In genomic region chr13:69481026-69481425, GRCm38 (mm10) we compare ENCODE assay signal across 8 mouse cellular contexts. TPM values are rescaled to one million over a fixed set of nuclear protein-coding genes. Genes with fewer than 3 reads are reported as not detected.
DNase-seq lines count a peak whose midpoint lies in the region; ATAC-seq lines count a peak whose summit lies in the region.

No protein-coding gene starts in this region.

- ATAC-seq in neural tube, embryonic 11.5 days (ENCODE audit: insufficient read depth, low FRiP score, low TSS enrichment): no peak
- ATAC-seq in forebrain, embryonic 12.5 days (ENCODE audit: low FRiP score): peak; percentile 13; the same call in 1 of the 2 replicates
- no peak for ATAC-seq in megakaryocyte progenitor cell, adult 5-6 weeks (replicated peaks; ENCODE audit: poor library complexity)
- ATAC-seq in granulocyte monocyte progenitor cell, adult 5-6 weeks (replicated peaks; ENCODE audit: poor library complexity, severe bottlenecking): no peak

- intact Hi-C loops in heart, postnatal 36 days (cut with DNase I): no loop called here

- H3K9me3 ChIP-seq in neural tube, embryonic 11.5 days (ENCODE audit: control insufficient read depth, low read length): no peaks in the 10 kb centered on the region
- no peaks in the 10 kb centered on the region for H3K9me3 ChIP-seq in forebrain, embryonic 12.5 days

- H3K4me1 ChIP-seq in neural tube, embryonic 11.5 days (ENCODE audit: control insufficient read depth, insufficient read depth, low read length): peaks cover 9% of the 10 kb centered on the region
- peaks cover 17% of the 10 kb centered on the region for H3K4me1 ChIP-seq in forebrain, embryonic 12.5 days

- H3K27me3 ChIP-seq in neural tube, embryonic 11.5 days (ENCODE audit: control insufficient read depth, insufficient read depth, low read length): peaks cover 19% of the 10 kb centered on the region
- peaks cover 52% of the 10 kb centered on the region for H3K27me3 ChIP-seq in forebrain, embryonic 12.5 days

- no peak overlapping the region for H3K4me3 ChIP-seq in neural tube, embryonic 11.5 days (ENCODE audit: low read depth, low read length)
- H3K4me3 ChIP-seq in forebrain, embryonic 12.5 days (replicated peaks): no peak overlapping the region

- H3K36me3 ChIP-seq in neural tube, embryonic 11.5 days (ENCODE audit: control insufficient read depth, insufficient read depth, low read length): no peaks in the 10 kb centered on the region
- no peaks in the 10 kb centered on the region for H3K36me3 ChIP-seq in forebrain, embryonic 12.5 days (replicated peaks)

- peak; percentile 25 for DNase-seq in neural tube, embryonic 11.5 days (ENCODE audit: low spot score)
- no peak for DNase-seq in neural tube, embryonic 10.5 days (ENCODE audit: extremely low spot score, low spot score)
- peak; percentile 29 to 37 for DNase-seq in heart, postnatal 36 days
- peak; percentile 22 to 40 for DNase-seq in lung, postnatal 4 days
- no peak for DNase-seq in layer of hippocampus, adult 9-11 months

- no peak overlapping the region; the same call in 1 of the 2 replicates for H3K4me2 ChIP-seq in neural tube, embryonic 11.5 days (ENCODE audit: low read depth)
- H3K4me2 ChIP-seq in forebrain, embryonic 12.5 days: peak overlapping the region; percentile 62

- no peak overlapping the region for H3K9ac ChIP-seq in neural tube, embryonic 11.5 days (ENCODE audit: low read length)
- H3K9ac ChIP-seq in forebrain, embryonic 12.5 days: no peak overlapping the region

- H3K27ac ChIP-seq in neural tube, embryonic 11.5 days (ENCODE audit: low read depth, low read length): no peak overlapping the region
- no peak overlapping the region for H3K27ac ChIP-seq in forebrain, embryonic 12.5 days

- 8% methylated on average over 8 of the region's 8 CpGs for WGBS in neural tube, embryonic 11.5 days
- 7% methylated on average over 8 of the region's 8 CpGs for WGBS in forebrain, embryonic 12.5 days

RNA-seq across cellular contexts. Expression of gene Nsun2, which starts 52.5 kb away (rescaled TPM):
- polyA plus RNA-seq in neural tube, embryonic 11.5 days (2014; fragmentation: Nextera tagmentation; extraction: Ambion mirVana): 139 and 143 TPM in 2 replicates
- polyA plus RNA-seq in forebrain, embryonic 12.5 days (2016; fragmentation: Nextera tagmentation; extraction: Ambion mirVana): 107 and 110 TPM in 2 replicates
- total RNA-seq in heart, postnatal 36 days (2021): 10 to 100 TPM; 41.4 to 48.9 TPM
- 111 and 121 TPM in 2 replicates for total RNA-seq in megakaryocyte progenitor cell, adult 5-6 weeks (2015)
- total RNA-seq in megakaryocyte progenitor cell, adult 5-6 weeks (2017): 197 and 244 TPM in 2 replicates
- 117 and 132 TPM in 2 replicates for total RNA-seq in granulocyte monocyte progenitor cell, adult 5-6 weeks (2014; fragmentation: Nextera tagmentation)
- 217 and 233 TPM in 2 replicates for total RNA-seq in granulocyte monocyte progenitor cell, adult 5-6 weeks (2017)

RNA-seq across cellular contexts. Expression of gene Tent4a, which starts 53.4 kb away (rescaled TPM):
- polyA plus RNA-seq in neural tube, embryonic 11.5 days (2014; fragmentation: Nextera tagmentation; extraction: Ambion mirVana): 8.5 and 10.5 TPM in 2 replicates
- 7.1 and 7.4 TPM in 2 replicates for polyA plus RNA-seq in forebrain, embryonic 12.5 days (2016; fragmentation: Nextera tagmentation; extraction: Ambion mirVana)
- total RNA-seq in heart, postnatal 36 days (2021): 10 to 100 TPM; 12.8 to 14.4 TPM
- total RNA-seq in megakaryocyte progenitor cell, adult 5-6 weeks (2015): 10.8 and 11.2 TPM in 2 replicates
- 10.5 and 10.6 TPM in 2 replicates for total RNA-seq in megakaryocyte progenitor cell, adult 5-6 weeks (2017)
- total RNA-seq in granulocyte monocyte progenitor cell, adult 5-6 weeks (2014; fragmentation: Nextera tagmentation): 9.0 and 10.6 TPM in 2 replicates
- 10.9 and 11.4 TPM in 2 replicates for total RNA-seq in granulocyte monocyte progenitor cell, adult 5-6 weeks (2017)

Comparison
In these comparisons a context has a peak if more than half of its experiments do, and no peak if none do; other contexts are left out.
1. DNase-seq: peak in neural tube, embryonic 11.5 days (single experiment), heart, postnatal 36 days (2 of 2) and lung, postnatal 4 days (2 of 2); none in neural tube, embryonic 10.5 days (single experiment) and layer of hippocampus, adult 9-11 months (single experiment).